Comparison of ENCODE assay signal across 15 mouse cellular contexts in genomic region chrX:103366201-103366600, GRCm38 (mm10). TPM values are rescaled to one million over a fixed set of nuclear protein-coding genes. Genes with fewer than 3 reads are reported as not detected.
DNase-seq lines count a peak whose midpoint lies in the region; ATAC-seq lines count a peak whose summit lies in the region.
"Had no signal": no experiment of that assay in that cellular context is flagged by ENCODE, and none has a peak within 500 bp of the region (broad histone marks: within the 10 kb centered on the region; RNA-seq: fewer than 3 reads in every experiment).

No protein-coding gene starts in this region.

- peak; percentile 56; the same call in 1 of the 2 replicates for ATAC-seq in neural tube, embryonic 14.5 days (ENCODE audit: low read depth)
- no peak for ATAC-seq in kidney, embryonic 16.5 days (ENCODE audit: low FRiP score, low TSS enrichment)
- no peak for ATAC-seq in monocyte, adult 5-6 weeks (replicated peaks; ENCODE audit: insufficient number of reproducible peaks, low FRiP score, low TSS enrichment, poor library complexity, severe bottlenecking)

- no peak overlapping the region for H3K9ac ChIP-seq in neural tube, embryonic 14.5 days (replicated peaks; ENCODE audit: low read depth, low read length)
- H3K9ac ChIP-seq in kidney, embryonic 16.5 days (replicated peaks; ENCODE audit: low read length) = no peak overlapping the region

- no peak overlapping the region for H3K4me3 ChIP-seq in neural tube, embryonic 14.5 days (ENCODE audit: low read depth, low read length)
- H3K4me3 ChIP-seq in kidney, embryonic 16.5 days (ENCODE audit: low read length) = no peak overlapping the region
- H3K4me3 ChIP-seq: heart, adult 2 months had no signal

- no peaks in the 10 kb centered on the region for H3K9me3 ChIP-seq in neural tube, embryonic 14.5 days (ENCODE audit: control insufficient read depth, low read length)
- H3K9me3 ChIP-seq in kidney, embryonic 16.5 days (ENCODE audit: low read length) = no peaks in the 10 kb centered on the region
- H3K9me3 ChIP-seq: G1E had no signal

- 34% methylated on average over 5 of the region's 5 CpGs for WGBS in neural tube, embryonic 14.5 days
- WGBS in kidney, embryonic 16.5 days = 66% methylated on average over 5 of the region's 5 CpGs

- DNase-seq in layer of hippocampus, adult 11-12 months (ENCODE audit: low spot score) = peak; percentile 8
- no peak for DNase-seq in layer of hippocampus, postnatal 36 days
- DNase-seq in ovary, adult 18-20 months (ENCODE audit: low spot score) = peak; percentile 7
- no peak for DNase-seq in ovary, postnatal 10 days (ENCODE audit: low spot score)
- DNase-seq in adrenal gland, postnatal 10 days = peak; percentile 19
- DNase-seq: liver; thymus, adult 18-20 months had no signal

- no peak overlapping the region for H3K4me2 ChIP-seq in neural tube, embryonic 14.5 days (ENCODE audit: low read depth, low read length)
- no peak overlapping the region for H3K4me2 ChIP-seq in kidney, embryonic 16.5 days (replicated peaks; ENCODE audit: low read depth, low read length)

- H3K27ac ChIP-seq in neural tube, embryonic 14.5 days (ENCODE audit: low read depth, low read length) = no peak overlapping the region
- H3K27ac ChIP-seq in kidney, embryonic 16.5 days (ENCODE audit: low read length) = no peak overlapping the region
- H3K27ac ChIP-seq: heart, adult 2 months had no signal

- no peaks in the 10 kb centered on the region; the same call in 1 of the 2 replicates for H3K27me3 ChIP-seq in neural tube, embryonic 14.5 days (ENCODE audit: control insufficient read depth, insufficient read depth, low read length)
- peaks cover 6% of the 10 kb centered on the region; the same call in 1 of the 2 replicates for H3K27me3 ChIP-seq in kidney, embryonic 16.5 days (ENCODE audit: insufficient read depth, low read length)

- H3K36me3 ChIP-seq in neural tube, embryonic 14.5 days (ENCODE audit: control insufficient read depth, insufficient read depth, low read length) = no peaks in the 10 kb centered on the region
- H3K36me3 ChIP-seq in kidney, embryonic 16.5 days (ENCODE audit: insufficient read depth, low read length) = no peaks in the 10 kb centered on the region
- H3K36me3 ChIP-seq: G1E had no signal

- no peaks in the 10 kb centered on the region for H3K4me1 ChIP-seq in neural tube, embryonic 14.5 days (ENCODE audit: control insufficient read depth, insufficient read depth, low read length)
- no peaks in the 10 kb centered on the region for H3K4me1 ChIP-seq in kidney, embryonic 16.5 days (ENCODE audit: insufficient read depth, low read length)

RNA-seq across cellular contexts. Expression of gene Chic1, which starts 9.9 kb away (rescaled TPM):
- 10 to 100 TPM; 21.4 TPM for total RNA-seq in layer of hippocampus, postnatal 36 days (2021)
- 1 to 10 TPM; 4.1 to 4.2 TPM for total RNA-seq in adrenal gland, postnatal 10 days (2021)
- polyA plus RNA-seq in neural tube, embryonic 14.5 days (2014; fragmentation: Nextera tagmentation; extraction: Ambion mirVana) = 10.5 and 11.3 TPM in 2 replicates
- 3.0 and 4.3 TPM in 2 replicates for polyA plus RNA-seq in kidney, embryonic 16.5 days (2015; fragmentation: Nextera tagmentation; extraction: Ambion mirVana)
- total RNA-seq in monocyte, adult 5-6 weeks (2017) = 0.32 to 2.2 TPM (median 1.1 TPM) in 3 replicates
- polyA plus RNA-seq: G1E had no signal

RNA-seq across cellular contexts. Expression of gene Cdx4, which starts 45.0 kb away (rescaled TPM):
- not detected for total RNA-seq in layer of hippocampus, postnatal 36 days (2021)
- not detected for total RNA-seq in adrenal gland, postnatal 10 days (2021)
- not detected in 2 replicates for polyA plus RNA-seq in neural tube, embryonic 14.5 days (2014; fragmentation: Nextera tagmentation; extraction: Ambion mirVana)
- not detected in 2 replicates for polyA plus RNA-seq in kidney, embryonic 16.5 days (2015; fragmentation: Nextera tagmentation; extraction: Ambion mirVana)
- not detected in 3 replicates for total RNA-seq in monocyte, adult 5-6 weeks (2017)
- total RNA-seq: G1E; heart, adult 2 months; megakaryocyte progenitor cell, adult 5-6 weeks; neutrophil, adult 5-6 weeks had no signal
- polyA plus RNA-seq: G1E; heart, adult 2 months; large intestine, adult 2 months had no signal

RNA-seq across cellular contexts. Expression of gene Tsx, which starts 48.1 kb away (rescaled TPM):
- total RNA-seq in layer of hippocampus, postnatal 36 days (2021) = 1 to 10 TPM in 1 of 2 experiments, not detected in 1; 1.3 TPM
- total RNA-seq in adrenal gland, postnatal 10 days (2021) = under 1 TPM in 1 of 2 experiments, not detected in 1; 0.64 TPM
- polyA plus RNA-seq in neural tube, embryonic 14.5 days (2014; fragmentation: Nextera tagmentation; extraction: Ambion mirVana) = 0.35 TPM in 2 replicates
- polyA plus RNA-seq in kidney, embryonic 16.5 days (2015; fragmentation: Nextera tagmentation; extraction: Ambion mirVana) = 0.20 and 0.67 TPM in 2 replicates
- not detected in 3 replicates for total RNA-seq in monocyte, adult 5-6 weeks (2017)
- total RNA-seq: G1E; heart, adult 2 months; megakaryocyte progenitor cell, adult 5-6 weeks; neutrophil, adult 5-6 weeks had no signal
- polyA plus RNA-seq: G1E; heart, adult 2 months had no signal

RNA-seq across cellular contexts. Expression of gene Gm26992, which starts 55.6 kb away (rescaled TPM):
- not detected for total RNA-seq in layer of hippocampus, postnatal 36 days (2021)
- total RNA-seq in adrenal gland, postnatal 10 days (2021) = not detected
- not detected in 2 replicates for polyA plus RNA-seq in neural tube, embryonic 14.5 days (2014; fragmentation: Nextera tagmentation; extraction: Ambion mirVana)
- polyA plus RNA-seq in kidney, embryonic 16.5 days (2015; fragmentation: Nextera tagmentation; extraction: Ambion mirVana) = not detected in 2 replicates
- not detected in 3 replicates for total RNA-seq in monocyte, adult 5-6 weeks (2017)
- total RNA-seq: heart, adult 2 months; neutrophil, adult 5-6 weeks had no signal
- polyA plus RNA-seq: G1E; heart, adult 2 months had no signal

Comparison
In these comparisons a context has a peak if more than half of its experiments do, and no peak if none do; other contexts are left out.
1. DNase-seq: peak in layer of hippocampus, adult 11-12 months (single experiment), ovary, adult 18-20 months (single experiment) and adrenal gland, postnatal 10 days (single experiment); none in layer of hippocampus, postnatal 36 days (0 of 2) and ovary, postnatal 10 days (single experiment).